Mouse (Mus musculus): ENCODE results near the gene Ssb. TPM values are rescaled to one million over a fixed set of nuclear protein-coding genes. Genes with fewer than 3 reads are reported as not detected.
"Not testable (repeated sequence)": the region's sequence is repeated elsewhere in the genome, so short reads cannot be mapped to it uniquely, and the experiment has no call there.

The Ssb gene
- polyA plus RNA-seq, 1 experiment from 2014 or later, result 203 TPM

DNA sequence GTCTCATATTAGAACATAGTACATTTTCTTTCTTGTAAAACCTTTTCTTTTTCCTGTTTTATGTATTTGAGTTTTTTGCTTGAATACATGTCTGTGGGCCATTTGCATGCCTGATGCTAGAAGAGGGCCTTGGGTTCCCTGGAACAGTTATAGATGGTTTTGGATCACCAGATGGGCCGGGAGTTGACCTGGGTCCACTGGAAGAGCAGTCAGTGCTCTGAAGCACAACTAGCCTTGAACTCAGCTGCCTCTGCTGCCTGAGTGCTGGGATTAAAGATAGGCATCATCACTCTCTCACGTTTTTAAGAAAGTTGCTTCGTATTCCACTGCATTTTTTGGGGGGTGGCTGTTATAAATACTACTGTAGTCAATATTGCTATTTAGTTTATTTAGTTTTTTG, 42.2 kb downstream of the Ssb start:
- no peaks in the 10 kb centered on the region for H3K4me1 ChIP-seq (replicated peaks; ENCODE audit: control insufficient read depth, insufficient read depth)
- ATAC-seq (ENCODE audit: low FRiP score, low TSS enrichment), result no peak
- H3K27me3 ChIP-seq (ENCODE audit: control insufficient read depth, insufficient read depth, low read length), result no peaks in the 10 kb centered on the region
- TF ChIP-seq EP300 (optimal IDR thresholded peaks at IDR 0.05) (no peak), CTCF (IDR thresholded peaks at IDR 0.05; ENCODE audit: low read depth) (no peak)
- no peak for DNase-seq (ENCODE audit: low spot score)
- H3K36me3 ChIP-seq (ENCODE audit: control insufficient read depth, insufficient read depth, low read length), result no peaks in the 10 kb centered on the region
- no peak overlapping the region for H3K9ac ChIP-seq (ENCODE audit: low read length)
- H3K9me3 ChIP-seq (ENCODE audit: control insufficient read depth, low read length), result no peaks in the 10 kb centered on the region
- H3K4me2 ChIP-seq (replicated peaks; ENCODE audit: low read depth), result no peak overlapping the region
- WGBS, result 88% methylated on average over 3 of the region's 3 CpGs
- H3K4me3 ChIP-seq (ENCODE audit: low read depth, low read length), result no peak overlapping the region
- H3K27ac ChIP-seq (replicated peaks), result no peak overlapping the region

DNA sequence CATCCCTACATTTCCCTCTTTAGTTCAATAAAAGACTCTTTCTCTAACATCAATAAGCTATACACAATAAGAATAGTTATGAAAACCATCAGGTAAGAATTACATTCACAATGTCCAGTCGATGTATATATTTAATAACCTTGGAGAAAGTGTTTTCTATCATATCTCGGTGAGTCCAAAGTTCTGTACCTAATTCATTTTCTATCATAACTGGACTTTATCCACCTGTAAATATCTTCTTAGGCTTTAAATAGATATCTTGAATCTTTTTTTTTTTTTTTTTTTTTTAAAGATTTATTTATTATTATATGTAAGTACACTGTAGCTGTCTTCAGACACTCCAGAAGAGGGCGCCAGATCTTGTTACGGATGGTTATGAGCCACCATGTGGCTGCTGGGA, 46.0 kb downstream of the Ssb start:
- H3K36me3 ChIP-seq (ENCODE audit: control insufficient read depth, insufficient read depth, low read length); H3K9ac ChIP-seq (ENCODE audit: low read length); H3K27ac ChIP-seq (replicated peaks); H3K4me2 ChIP-seq (replicated peaks; ENCODE audit: low read depth); H3K4me1 ChIP-seq (replicated peaks; ENCODE audit: control insufficient read depth, insufficient read depth); H3K27me3 ChIP-seq (ENCODE audit: control insufficient read depth, insufficient read depth, low read length); H3K4me3 ChIP-seq (ENCODE audit: low read depth, low read length); H3K9me3 ChIP-seq (ENCODE audit: control insufficient read depth, low read length); DNase-seq (ENCODE audit: low spot score); ATAC-seq (ENCODE audit: low FRiP score, low TSS enrichment): not testable (repeated sequence)
- 78% methylated on average over 4 of the region's 4 CpGs for WGBS

DNA sequence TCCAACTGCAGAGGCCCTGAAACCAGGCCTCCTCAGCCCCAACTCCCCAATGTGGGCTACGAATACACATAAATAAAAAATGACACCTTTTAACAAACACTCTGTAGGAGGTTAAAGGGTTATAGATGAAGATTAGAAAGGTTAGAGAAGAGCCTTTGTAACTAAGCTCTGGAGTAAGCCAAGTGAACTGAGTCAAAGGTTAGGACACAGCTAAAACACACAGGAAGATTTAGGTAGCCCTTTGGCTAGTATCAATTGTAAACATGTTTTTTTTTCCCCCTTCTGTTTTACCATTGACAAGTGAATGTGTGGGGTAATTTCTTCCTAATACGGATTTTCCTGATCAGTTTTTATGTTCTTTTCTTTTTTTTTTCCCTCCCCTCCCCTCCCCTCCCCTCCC, 51.4 kb downstream of the Ssb start:
- DNase-seq (ENCODE audit: low spot score), result no peak
- H3K4me2 ChIP-seq (replicated peaks; ENCODE audit: low read depth), result no peak overlapping the region
- H3K36me3 ChIP-seq (ENCODE audit: control insufficient read depth, insufficient read depth, low read length), result no peaks in the 10 kb centered on the region
- H3K4me1 ChIP-seq (replicated peaks; ENCODE audit: control insufficient read depth, insufficient read depth), result no peaks in the 10 kb centered on the region
- no peaks in the 10 kb centered on the region for H3K27me3 ChIP-seq (ENCODE audit: control insufficient read depth, insufficient read depth, low read length)
- WGBS, result 44% methylated on average over 2 of the region's 2 CpGs
- H3K9ac ChIP-seq (ENCODE audit: low read length), result no peak overlapping the region
- no peak for ATAC-seq (ENCODE audit: low FRiP score, low TSS enrichment)
- H3K4me3 ChIP-seq (ENCODE audit: low read depth, low read length), result no peak overlapping the region
- no peak overlapping the region for H3K27ac ChIP-seq (replicated peaks)
- no peaks in the 10 kb centered on the region for H3K9me3 ChIP-seq (ENCODE audit: control insufficient read depth, low read length)
- TF ChIP-seq CTCF (IDR thresholded peaks at IDR 0.05; ENCODE audit: low read depth) (no peak), EP300 (optimal IDR thresholded peaks at IDR 0.05) (no peak)

DNA sequence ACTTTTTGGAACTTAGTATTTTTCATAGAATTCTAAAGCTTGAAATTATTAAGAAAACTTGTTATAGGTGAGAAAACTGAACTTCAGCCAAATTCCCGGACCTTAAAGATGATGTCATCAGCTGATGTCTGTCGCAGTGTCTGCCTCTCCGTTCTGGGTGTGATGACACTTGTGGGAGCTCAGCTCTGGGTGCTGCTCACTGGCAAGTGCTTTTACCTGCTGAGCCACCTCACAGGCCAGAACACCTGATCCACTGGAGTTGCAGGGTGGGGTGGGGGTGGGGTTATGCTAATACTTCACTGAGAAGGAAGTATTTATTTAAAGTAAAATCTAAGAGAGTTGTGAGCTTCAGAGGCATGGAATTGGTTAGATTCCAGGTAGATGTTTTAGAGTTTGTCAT, 55.9 kb downstream of the Ssb start:
- DNase-seq (ENCODE audit: low spot score), result peak; percentile 47
- no peak for TF ChIP-seq CTCF (IDR thresholded peaks at IDR 0.05; ENCODE audit: low read depth)
- no peak for TF ChIP-seq EP300 (optimal IDR thresholded peaks at IDR 0.05)
- ATAC-seq (ENCODE audit: low FRiP score, low TSS enrichment), result peak; percentile 71
- WGBS, result 74% methylated on average over 3 of the region's 3 CpGs
- no peak overlapping the region for H3K4me2 ChIP-seq (replicated peaks; ENCODE audit: low read depth)
- H3K4me3 ChIP-seq (ENCODE audit: low read depth, low read length), result no peak overlapping the region
- no peaks in the 10 kb centered on the region for H3K4me1 ChIP-seq (replicated peaks; ENCODE audit: control insufficient read depth, insufficient read depth)
- H3K27me3 ChIP-seq (ENCODE audit: control insufficient read depth, insufficient read depth, low read length), result no peaks in the 10 kb centered on the region
- H3K9me3 ChIP-seq (ENCODE audit: control insufficient read depth, low read length), result no peaks in the 10 kb centered on the region
- no peaks in the 10 kb centered on the region for H3K36me3 ChIP-seq (ENCODE audit: control insufficient read depth, insufficient read depth, low read length)
- H3K9ac ChIP-seq (ENCODE audit: low read length), result no peak overlapping the region
- no peak overlapping the region for H3K27ac ChIP-seq (replicated peaks)

Other genes with a start within 250 kb of the Ssb start
- gene Bbs5, start 214.4 kb upstream of the Ssb start, polyA plus RNA-seq (2015; fragmentation: Nextera tagmentation; extraction: Ambion mirVana), result 10.3 and 10.4 TPM in 2 replicates
- gene Klhl41, start 191.4 kb upstream of the Ssb start, polyA plus RNA-seq (2015; fragmentation: Nextera tagmentation; extraction: Ambion mirVana), result 0.28 and 0.67 TPM in 2 replicates
- gene Fastkd1, start 148.0 kb upstream of the Ssb start, polyA plus RNA-seq (2015; fragmentation: Nextera tagmentation; extraction: Ambion mirVana), result 5.6 and 5.7 TPM in 2 replicates
- gene Ppig, start 139.0 kb upstream of the Ssb start, polyA plus RNA-seq (2015; fragmentation: Nextera tagmentation; extraction: Ambion mirVana), result 83.7 and 85.2 TPM in 2 replicates
- 0.70 and 0.96 TPM in 2 replicates for gene Ccdc173, start 72.0 kb upstream of the Ssb start, polyA plus RNA-seq (2015; fragmentation: Nextera tagmentation; extraction: Ambion mirVana)
- 19.0 and 19.3 TPM in 2 replicates for gene Phospho2, start 71.9 kb upstream of the Ssb start, polyA plus RNA-seq (2015; fragmentation: Nextera tagmentation; extraction: Ambion mirVana)
- gene Klhl23, start 39.6 kb upstream of the Ssb start, polyA plus RNA-seq (2015; fragmentation: Nextera tagmentation; extraction: Ambion mirVana), result 21.4 and 25.1 TPM in 2 replicates
- gene Mettl5, start 24.1 kb downstream of the Ssb start, polyA plus RNA-seq (2015; fragmentation: Nextera tagmentation; extraction: Ambion mirVana), result 29.4 and 32.0 TPM in 2 replicates
- 7.9 and 9.0 TPM in 2 replicates for gene Ubr3, start 35.7 kb downstream of the Ssb start, polyA plus RNA-seq (2015; fragmentation: Nextera tagmentation; extraction: Ambion mirVana)
- gene Myo3b, start 177.6 kb downstream of the Ssb start, polyA plus RNA-seq (2015; fragmentation: Nextera tagmentation; extraction: Ambion mirVana), result 0.21 and 0.42 TPM in 2 replicates